Mouse (Mus musculus) lung, adult 2 months (tissue): ENCODE data around the gene Myo1h.
A peak's percentile ranks its signal among the peaks of the same experiment; 100 is the strongest.

Source experiments
- CTCF ChIP-seq: fragments of 200-500 bp; IDR thresholded peaks from 2 replicates; pipeline ENCODE4 v1.5.1; 2011; ENCODE audit warnings: mild to moderate bottlenecking, low read length, control low read depth; ENCODE audit not compliant: insufficient read depth
- POLR2A ChIP-seq: fragments of 200-500 bp; IDR thresholded peaks from 2 replicates; pipeline ENCODE4 v1.6.1; 2011; ENCODE audit warnings: low read depth, mild to moderate bottlenecking, control low read depth, low read length, borderline replicate concordance; ENCODE audit errors: extremely low read depth

DNA sequence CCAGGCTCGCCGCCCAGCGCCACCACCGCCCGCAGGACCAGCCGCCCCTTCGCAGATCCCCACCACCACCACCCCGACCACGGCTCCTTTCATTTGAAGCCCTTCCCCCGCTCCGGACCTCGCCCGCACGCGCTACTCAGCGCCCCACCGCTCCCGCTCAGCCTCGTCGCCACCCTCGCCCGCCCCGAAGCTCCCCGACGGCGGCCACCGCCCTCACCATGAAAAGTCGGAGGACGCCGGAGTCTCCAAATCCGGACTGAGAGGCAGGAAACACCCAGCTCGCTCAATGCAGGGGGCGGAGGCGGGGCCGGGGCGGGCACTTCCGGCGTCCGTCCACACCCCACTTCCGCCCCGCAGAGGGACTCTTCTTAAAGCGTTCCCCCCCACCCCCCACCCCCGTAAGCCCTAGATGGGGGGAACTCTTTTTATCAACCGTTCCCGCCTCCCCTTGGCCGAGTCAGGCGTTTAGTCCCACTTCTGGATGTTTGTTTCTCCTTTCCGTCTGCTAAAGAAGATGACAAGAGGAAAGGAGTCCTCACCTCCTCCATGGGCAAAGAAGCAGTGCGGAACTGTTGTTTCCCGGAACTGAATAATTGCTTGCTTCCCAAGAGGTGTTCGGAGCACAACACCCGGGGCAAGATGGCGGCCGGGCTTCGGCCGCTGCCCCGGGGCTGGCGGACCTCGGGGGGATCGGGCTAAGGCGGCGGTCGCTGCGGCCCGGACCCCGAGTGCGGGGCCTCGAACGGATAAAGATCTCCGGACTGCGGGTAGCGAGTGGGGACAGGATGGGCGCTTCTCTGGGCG lies 91.4 kb downstream of the Myo1h start, which contains the start of the genes Kctd10 and Ube3b:
- TF ChIP-seq CTCF: no peak
- TF ChIP-seq POLR2A: peak; percentile 91
